Mouse (Mus musculus) heart, adult 2 months (tissue): Measurements from ENCODE around the gene Ache. TPM values are rescaled to one million over a fixed set of nuclear protein-coding genes. Genes with fewer than 3 reads are reported as not detected.
A peak's percentile ranks its signal among the peaks of the same experiment; 100 is the strongest.

Experiments
- DNase-seq, 2 experiments: peaks; one replicate each; pipeline ENCODE4 v3.0.0; 2021
- H3K27ac ChIP-seq: fragments of 200-600 bp; 2 replicates; pipeline ENCODE4 v1.8.1; 2022
- H3K27me3 ChIP-seq: fragments of 200-500 bp; 2 replicates; pipeline ENCODE4 v1.6.1; 2012; ENCODE audit warnings: mild to moderate bottlenecking, low read length, inconsistent platforms, mixed read lengths; ENCODE audit not compliant: control insufficient read depth, insufficient read depth
- H3K36me3 ChIP-seq: fragments of 200-500 bp; 2 replicates; pipeline ENCODE4 v1.6.1; 2012; ENCODE audit warnings: low read length, inconsistent platforms; ENCODE audit not compliant: control insufficient read depth, insufficient read depth
- H3K4me1 ChIP-seq: fragments of 200-500 bp; 2 replicates; pipeline ENCODE4 v1.6.1; 2011; ENCODE audit warnings: low read length; ENCODE audit not compliant: control insufficient read depth, insufficient read depth
- H3K4me3 ChIP-seq: fragments of 200-600 bp; 2 replicates; pipeline ENCODE4 v1.8.1; 2022
- H3K79me2 ChIP-seq: fragments of 200-500 bp; replicated peaks from 2 replicates; pipeline ENCODE4 v1.6.1; 2012; ENCODE audit warnings: mild to moderate bottlenecking, inconsistent platforms, low read length, moderate library complexity, mixed read lengths; ENCODE audit not compliant: control insufficient read depth, insufficient read depth
- H3K9ac ChIP-seq: fragments of 200-500 bp; 2 replicates; pipeline ENCODE4 v1.6.1; 2012; ENCODE audit warnings: low read depth, mild to moderate bottlenecking, control low read depth, inconsistent platforms, low read length, mixed read lengths
- CTCF ChIP-seq: fragments of 200-600 bp; IDR thresholded peaks from 2 replicates; pipeline ENCODE4 v1.8.1; 2022; ENCODE audit warnings: antibody characterized with exemption, mild to moderate bottlenecking, moderate library complexity
- EP300 ChIP-seq: fragments of 200-500 bp; IDR thresholded peaks from 2 replicates; pipeline ENCODE4 v1.6.1; 2011; ENCODE audit warnings: low read depth, low read length, control low read depth; ENCODE audit not compliant: insufficient read depth
- POLR2A ChIP-seq: fragments of 200-500 bp; IDR thresholded peaks from 2 replicates; pipeline ENCODE4 v1.6.1; 2011; ENCODE audit warnings: mild to moderate bottlenecking, low read depth, low read length, control low read depth; ENCODE audit not compliant: insufficient read depth
- WGBS: fragments of 180-500 bp; shearing (Covaris S2); methylation state at CpG from one replicate; pipeline ENCODE4 v1.1.7; 2018; 5-methylcytosine and 5-hydroxymethylcytosine counted together
- intact Hi-C: fragments of 180-260 bp; cut with DNase I; formaldehyde crosslinking; loops from one replicate; pipeline ENCODE4 v1.15.1; 2025
- polyA plus RNA-seq: library from polyadenylated mRNA; depleted of rRNA; stranded (reverse); fragments of >200 nt; gene quantifications from 2 replicates; pipeline ENCODE4 v1.2.3, GENCODE M21; 2012
- total RNA-seq, 2 experiments: library from RNA; stranded (reverse); gene quantifications; 2 replicates each; pipeline ENCODE4 v1.2.3; 2021

The Ache gene
- total and polyA plus RNA-seq, 3 experiments, result 1.5 to 4.9 (median 2.2) TPM

- 43% methylated on average over 10 of the region's 10 CpGs for WGBS
- H3K27me3 ChIP-seq, result no peaks in the 10 kb centered on the region
- H3K27ac ChIP-seq, result no peak overlapping the region
- no peak overlapping the region for H3K9ac ChIP-seq
- no peak for DNase-seq
- peaks cover 1% of the 10 kb centered on the region; the same call in 1 of the 2 replicates for H3K4me1 ChIP-seq
- no peak overlapping the region for H3K4me3 ChIP-seq
- TF ChIP-seq POLR2A (no peak), EP300 (no peak), CTCF (no peak)
- no peaks in the 10 kb centered on the region for H3K36me3 ChIP-seq
- intact Hi-C loops, result loop anchor here (1.0 kb wide), 1 partner anchor 42 kb away; no protein-coding TSS in a partner anchor
- no peaks in the 10 kb centered on the region for H3K79me2 ChIP-seq
Measured at GRCm38 (mm10) chr5:137334317-137334716, 47.0 kb downstream of the Ache start.

- H3K4me3 ChIP-seq, result no peak overlapping the region
- no peaks in the 10 kb centered on the region for H3K36me3 ChIP-seq
- no peak overlapping the region for H3K27ac ChIP-seq
- 82% methylated on average over 6 of the region's 6 CpGs for WGBS
- H3K79me2 ChIP-seq, result no peaks in the 10 kb centered on the region
- no peak for TF ChIP-seq CTCF
- no peak for TF ChIP-seq EP300
- no peak for TF ChIP-seq POLR2A
- H3K9ac ChIP-seq, result no peak overlapping the region
- no peaks in the 10 kb centered on the region for H3K27me3 ChIP-seq
- DNase-seq, result no peak
- intact Hi-C loops, result loop anchor here (5.0 kb wide), 3 partner anchors 167 to 447 kb away; partner anchors contain the start of genes Plod3, Pop7 and Znhit1
- H3K4me1 ChIP-seq, result peaks cover 5% of the 10 kb centered on the region
Measured at GRCm38 (mm10) chr5:137335066-137335465, 47.7 kb downstream of the Ache start.

GRCm38 (mm10) chr5:137337190-137337589 is 49.9 kb downstream of the Ache start:
- intact Hi-C loops, result loop anchor here (5.0 kb wide), 3 partner anchors 165 to 445 kb away; partner anchors contain the start of genes Plod3, Pop7 and Znhit1
- Histone ChIP-seq H3K4me1 (peaks cover 7% of the 10 kb centered on the region), H3K27ac (peak overlapping the region; percentile 30; the same call in 1 of the 2 replicates), H3K79me2 (no peaks in the 10 kb centered on the region), H3K27me3 (no peaks in the 10 kb centered on the region), H3K36me3 (no peaks in the 10 kb centered on the region), H3K4me3 (no peak overlapping the region), H3K9ac (no peak overlapping the region)
- TF ChIP-seq POLR2A (no peak), EP300 (no peak), CTCF (no peak)
- 37% methylated on average over 8 of the region's 8 CpGs for WGBS
- DNase-seq, result no peak

DNA sequence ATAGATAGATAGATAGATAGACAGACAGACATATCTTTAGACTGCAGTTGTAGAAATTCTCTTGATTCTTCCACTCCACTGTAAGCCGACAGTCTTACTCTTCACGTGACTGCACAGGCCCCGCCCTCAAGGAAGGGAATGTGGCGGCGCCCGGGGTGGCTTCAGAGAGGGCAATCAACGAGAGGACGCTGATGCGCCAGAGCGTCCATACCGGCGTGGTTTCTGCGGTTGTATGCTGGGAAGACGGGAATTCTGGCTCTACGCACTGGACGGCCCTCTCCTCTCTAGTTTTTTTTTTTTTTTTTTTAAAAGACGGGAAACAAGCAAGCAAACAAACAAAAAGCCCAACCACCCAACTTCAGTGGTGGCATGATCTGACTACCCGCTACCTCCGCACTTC is 50.9 kb downstream of the Ache start:
- no peaks in the 10 kb centered on the region for H3K27me3 ChIP-seq
- peak overlapping the region; percentile 94 for H3K27ac ChIP-seq
- TF ChIP-seq CTCF (no peak), POLR2A (peak; percentile 76), EP300 (no peak)
- peaks cover 7% of the 10 kb centered on the region for H3K4me1 ChIP-seq
- peak; percentile 89 to 92 for DNase-seq
- H3K4me3 ChIP-seq, result peak overlapping the region; percentile 49
- no peaks in the 10 kb centered on the region for H3K79me2 ChIP-seq
- peak overlapping the region; percentile 59 for H3K9ac ChIP-seq
- no peaks in the 10 kb centered on the region for H3K36me3 ChIP-seq
- under 1% methylated on average over 19 of the region's 19 CpGs for WGBS
- intact Hi-C loops, result loop anchor here (2.0 to 5.0 kb wide), 4 partner anchors 15 to 444 kb away; partner anchors contain the start of genes Plod3, Pop7 and Znhit1

GRCm38 (mm10) chr5:137338663-137339289 is 51.5 kb downstream of the Ache start:
- peak overlapping the region; percentile 49 for H3K4me3 ChIP-seq
- intact Hi-C loops, result loop anchor here (1.0 to 5.0 kb wide), 5 partner anchors 10 to 444 kb away; partner anchors contain the start of genes Plod3, Pop7 and Znhit1
- peak; percentile 70 to 79 for DNase-seq
- no peaks in the 10 kb centered on the region for H3K36me3 ChIP-seq
- peak overlapping the region; percentile 94 for H3K27ac ChIP-seq
- peaks cover 7% of the 10 kb centered on the region for H3K4me1 ChIP-seq
- H3K9ac ChIP-seq, result peak overlapping the region; percentile 59
- H3K27me3 ChIP-seq, result no peaks in the 10 kb centered on the region
- H3K79me2 ChIP-seq, result no peaks in the 10 kb centered on the region
- WGBS, result 4% methylated on average over 11 of the region's 11 CpGs
- TF ChIP-seq POLR2A, result 0 out of 2 replicates have a peak, but pooled peaks have one; percentile 14
- peak; percentile 58 for TF ChIP-seq EP300
- no peak for TF ChIP-seq CTCF
